Mouse (Mus musculus) gastrocnemius, postnatal 14 days (tissue): ENCODE results near the gene Naa15. TPM values are rescaled to one million over a fixed set of nuclear protein-coding genes. Genes with fewer than 3 reads are reported as not detected.
"Not testable (repeated sequence)": the region's sequence is repeated elsewhere in the genome, so short reads cannot be mapped to it uniquely, and the experiment has no call there.

Experiments
- DNase-seq: peaks from one replicate; pipeline ENCODE4 v3.0.0; 2021; ENCODE audit warnings: mixed read lengths
- intact Hi-C: fragments of 180-260 bp; cut with DNase I; formaldehyde crosslinking; loops from one replicate; pipeline ENCODE4 v1.15.1; 2025; ENCODE audit warnings: low total_unique reads
- total RNA-seq, 2 experiments: library from RNA; stranded (reverse); gene quantifications; 2 replicates each; pipeline ENCODE4 v1.2.3; 2021

The Naa15 gene
- total RNA-seq, 2 experiments from 2014 or later: 37.9 to 55.4 TPM

GRCm38 (mm10) chr3:51391591-51391990 is 23.4 kb upstream of the Naa15 start:
- intact Hi-C loops: no loop called here
- no peak for DNase-seq

DNA sequence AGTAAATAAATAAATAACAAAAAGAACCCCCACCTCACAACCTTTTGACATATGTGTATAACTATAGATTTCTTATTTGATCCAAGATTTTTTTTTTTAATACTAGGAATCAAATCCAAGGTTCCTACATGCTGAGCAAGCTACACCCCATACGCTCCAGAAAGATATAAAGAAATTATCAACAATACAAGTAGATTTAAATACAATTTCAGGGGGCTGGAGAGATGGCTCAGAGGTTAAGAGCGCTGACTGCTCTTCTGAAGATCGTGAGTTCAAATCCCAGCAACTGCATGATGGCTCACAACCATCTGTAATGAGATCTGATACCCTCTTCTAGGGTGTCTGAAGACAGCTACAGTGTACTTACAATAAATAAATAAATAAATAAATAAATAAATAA is 21.9 kb upstream of the Naa15 start:
- intact Hi-C loops, DNase-seq: not testable (repeated sequence)

DNA sequence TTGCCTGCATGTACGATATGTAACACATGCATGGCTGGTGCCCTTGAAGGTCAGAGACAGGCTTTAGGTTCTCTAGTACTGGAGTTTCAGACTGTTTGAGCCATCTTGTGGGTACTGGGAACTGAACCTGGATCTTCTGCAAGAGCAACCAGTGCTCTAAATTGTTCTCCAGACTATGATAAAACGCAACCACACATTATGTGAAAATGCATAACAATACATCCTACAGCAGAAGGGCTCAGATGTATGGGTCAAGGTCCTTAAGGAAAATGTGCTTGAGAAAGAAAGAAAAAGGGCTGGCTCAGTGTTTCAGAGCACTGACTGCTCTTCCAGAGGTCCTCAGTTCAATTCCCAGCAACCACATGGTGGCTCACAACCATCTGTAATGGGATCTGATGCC is 21.3 kb upstream of the Naa15 start:
- DNase-seq: no peak
- intact Hi-C loops: no loop called here

DNA sequence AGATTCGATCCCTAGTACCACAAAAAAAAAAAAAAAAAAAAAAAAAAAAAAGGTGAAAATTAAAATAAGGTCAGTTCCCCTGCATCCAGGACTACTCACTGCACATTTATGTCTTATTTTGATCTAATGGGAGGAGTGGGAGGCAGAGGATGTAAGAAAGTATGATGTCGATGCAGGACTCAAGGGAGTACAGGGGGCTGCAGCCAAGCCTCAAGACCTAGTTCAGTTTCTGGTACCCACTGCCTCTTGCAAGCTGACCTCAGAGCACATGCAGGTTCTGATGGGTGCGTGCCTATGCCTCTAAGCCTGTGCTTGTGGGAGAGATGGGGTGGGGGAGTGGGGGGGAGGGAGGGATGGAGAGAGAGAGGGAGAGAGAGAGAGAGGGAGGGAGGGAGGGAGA is 20.1 kb upstream of the Naa15 start:
- DNase-seq: no peak
- intact Hi-C loops: no loop called here

DNA sequence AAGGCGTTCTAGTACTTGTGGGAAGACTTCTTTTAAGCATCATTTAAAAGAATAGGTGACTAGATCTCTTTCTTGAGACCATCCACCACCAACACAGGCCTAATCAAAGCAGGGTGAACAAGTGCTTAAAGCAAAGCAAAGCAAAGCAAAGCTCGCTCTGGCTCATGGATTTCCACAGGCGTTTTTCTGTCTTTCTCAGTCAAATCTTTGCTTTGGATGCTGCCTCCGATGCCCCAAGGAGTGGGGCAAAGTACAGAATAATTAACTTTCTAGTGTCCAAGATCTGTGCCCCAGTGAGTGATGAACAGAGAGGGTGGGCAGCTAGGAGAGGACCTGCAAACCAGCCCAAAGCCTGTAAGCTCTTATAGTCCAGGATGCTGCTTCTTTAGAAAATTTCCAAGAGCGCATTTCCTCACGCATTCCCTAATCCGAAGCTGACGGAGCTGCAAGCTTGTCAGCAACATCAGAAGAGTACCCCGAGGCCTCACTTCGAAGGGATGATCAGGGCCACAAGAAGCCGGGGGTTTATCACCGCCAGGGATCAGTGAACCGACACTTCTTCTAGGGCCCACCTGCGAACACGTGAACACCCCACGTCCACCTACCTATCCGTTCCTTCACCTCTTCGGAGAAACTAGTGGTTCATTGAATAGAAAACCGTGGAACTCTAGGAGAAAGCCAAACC is 19.3 kb upstream of the Naa15 start:
- intact Hi-C loops: no loop called here
- DNase-seq: no peak

DNA sequence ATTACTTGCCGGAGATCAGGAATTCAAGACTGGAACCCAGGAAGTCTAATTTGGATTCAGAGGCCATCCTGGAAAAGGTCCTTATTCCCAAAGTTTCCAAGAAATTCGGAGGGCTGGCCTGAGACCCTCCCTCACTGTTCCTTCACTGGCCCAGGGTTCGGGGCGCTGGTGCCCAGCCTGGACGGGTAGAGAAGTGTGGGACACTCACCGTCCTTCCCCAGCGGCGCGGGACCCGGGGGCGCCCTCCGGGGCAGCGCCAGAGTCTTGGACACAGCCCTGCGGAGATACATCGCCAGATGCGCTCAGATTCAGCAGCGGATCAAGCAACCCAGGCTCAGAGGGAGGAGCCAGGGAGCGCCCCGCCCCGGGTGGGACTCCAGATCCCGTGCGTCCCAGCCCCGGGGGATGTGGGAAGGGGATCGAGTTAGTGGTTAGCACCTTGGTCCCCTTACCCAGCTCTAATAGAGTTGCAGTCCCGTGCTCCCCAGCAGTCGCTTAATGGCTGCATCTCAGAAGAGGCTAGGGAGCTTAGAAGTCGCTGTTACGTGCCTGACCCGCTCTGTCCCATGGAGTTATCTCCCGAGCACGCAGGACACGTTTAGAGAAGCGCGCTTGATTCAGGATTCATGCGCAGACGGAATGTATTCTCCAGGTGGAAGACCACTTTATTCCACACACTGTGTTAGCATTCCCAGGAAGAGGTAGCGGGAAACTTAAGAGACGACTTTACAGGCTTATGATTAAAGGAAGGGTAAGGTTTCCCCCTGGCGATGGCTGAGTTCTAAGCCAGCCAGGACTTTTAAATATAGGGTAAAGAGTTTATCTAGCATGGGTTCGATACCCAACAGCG is 18.5 kb upstream of the Naa15 start, which contains the start of gene Mgarp:
Gene Mgarp, minus strand, starts transcription at position 520 of the 850 bp plus-strand sequence.
- intact Hi-C loops: no loop called here

DNA sequence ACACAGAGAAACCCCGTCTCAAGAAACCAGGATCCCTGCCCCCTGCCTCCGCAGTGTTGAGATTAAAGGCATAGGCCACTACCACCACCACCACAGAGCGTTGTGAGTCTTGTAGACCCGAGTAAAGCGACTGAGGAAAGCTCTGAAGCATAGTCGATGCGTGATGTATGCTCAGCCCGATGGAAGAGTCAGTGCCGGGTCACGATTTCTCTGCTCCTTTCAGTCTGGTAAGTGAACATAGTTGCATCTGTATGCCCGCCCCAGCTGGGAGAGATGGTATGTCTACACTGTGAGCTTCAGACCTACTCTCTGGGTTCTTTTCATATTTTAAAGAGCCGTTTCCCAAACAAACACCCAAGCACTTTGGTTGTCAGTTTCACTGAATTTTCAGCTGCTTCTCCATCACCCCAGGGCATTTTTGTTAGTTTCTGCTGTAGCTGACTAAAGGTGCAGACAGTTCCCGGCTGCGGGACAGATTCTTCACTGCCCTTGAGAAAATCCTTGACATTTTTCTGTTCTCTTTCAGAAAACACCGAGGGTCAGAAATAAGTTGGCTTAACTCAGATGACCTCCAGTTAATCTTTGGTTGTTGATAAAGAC is 17.1 kb upstream of the Naa15 start:
- intact Hi-C loops: no loop called here
- DNase-seq: no peak

More for the DNA sequence above, 18.5 kb upstream of the Naa15 start, which contains the start of gene Mgarp:
- peak; percentile 74 for DNase-seq

- intact Hi-C loops: no loop called here
Measured at GRCm38 (mm10) chr3:51398667-51399066, 16.3 kb upstream of the Naa15 start.

GRCm38 (mm10) chr3:51399531-51399930 is 15.4 kb upstream of the Naa15 start:
- intact Hi-C loops: no loop called here
- no peak for DNase-seq

More at GRCm38 (mm10) chr3:51398667-51399066, 16.3 kb upstream of the Naa15 start:
- DNase-seq: no peak

DNA sequence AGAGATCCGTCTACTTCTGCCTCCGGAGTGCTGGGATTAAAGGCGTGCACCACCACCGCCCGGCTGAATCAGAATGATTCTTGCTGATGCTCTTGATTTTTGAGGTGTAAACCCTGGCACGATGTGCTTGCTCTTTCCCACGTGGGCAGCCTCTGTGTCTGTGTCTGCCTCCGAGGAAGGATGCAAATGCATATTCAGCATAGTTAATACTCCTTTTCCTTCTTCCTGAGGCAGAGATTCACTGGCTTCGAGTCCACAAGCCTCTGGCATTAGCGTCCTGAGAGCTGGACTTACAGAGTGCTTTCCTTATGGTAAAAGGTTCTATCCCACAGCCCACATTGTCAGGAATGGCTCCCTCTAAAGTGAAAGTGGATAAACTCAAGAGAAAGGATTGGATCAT is 14.3 kb upstream of the Naa15 start:
- intact Hi-C loops: no loop called here
- DNase-seq: no peak

DNA sequence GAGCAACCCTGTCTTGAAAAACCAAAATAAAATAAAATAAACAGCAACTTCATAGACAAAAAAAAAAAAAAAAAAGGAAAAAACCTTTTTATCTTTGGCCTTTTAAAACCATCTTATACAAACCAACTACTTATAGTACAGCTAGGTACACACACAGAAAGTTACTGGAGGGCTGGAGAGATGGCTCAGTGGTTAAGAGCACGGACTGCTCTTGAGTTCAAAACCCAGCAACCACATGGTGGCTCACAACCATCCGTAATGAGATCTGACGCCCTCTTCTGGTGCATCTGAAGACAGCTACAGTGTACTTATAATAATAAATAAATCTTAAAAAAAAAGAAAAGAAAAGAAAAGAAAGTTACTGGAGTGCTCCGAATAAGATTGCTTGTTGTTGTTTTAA is 12.9 kb upstream of the Naa15 start:
- DNase-seq, intact Hi-C loops: not testable (repeated sequence)

GRCm38 (mm10) chr3:51402628-51403027 is 12.3 kb upstream of the Naa15 start:
- intact Hi-C loops: no loop called here

DNA sequence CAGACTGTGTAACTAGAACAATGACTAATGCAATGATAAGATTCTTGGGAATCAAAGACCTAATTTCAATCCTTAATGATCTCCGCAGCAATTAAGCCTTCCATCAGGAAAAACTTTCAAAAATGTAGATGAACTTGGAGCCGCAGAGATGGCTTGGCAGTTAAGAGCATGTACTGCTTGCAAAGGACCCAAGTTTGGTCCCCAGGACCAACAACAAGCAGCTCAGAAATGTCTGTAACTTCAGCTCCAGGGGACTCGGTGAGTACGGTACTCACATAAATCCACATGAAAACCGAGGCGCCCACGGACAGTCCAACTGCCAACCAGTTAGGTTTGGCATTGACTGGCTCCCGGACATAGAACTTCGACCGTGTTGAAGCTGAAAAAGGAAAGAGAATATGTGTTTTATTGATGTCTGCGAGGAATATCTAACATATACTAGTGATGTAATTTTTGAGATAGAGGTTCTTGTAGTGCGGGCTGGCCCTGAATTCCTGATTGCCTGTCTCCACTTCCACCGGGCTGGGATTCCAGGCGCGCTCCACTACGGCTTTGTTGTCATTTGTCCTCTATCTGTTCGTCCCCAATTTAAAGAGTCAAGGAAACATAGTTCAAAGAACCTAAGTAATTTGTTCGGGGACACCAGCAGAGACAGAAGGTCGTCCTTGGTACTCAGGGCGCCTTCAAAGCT is 6.9 kb upstream of the Naa15 start:
- intact Hi-C loops: no loop called here
- DNase-seq: no peak

More at GRCm38 (mm10) chr3:51402628-51403027, 12.3 kb upstream of the Naa15 start:
- DNase-seq: no peak

DNA sequence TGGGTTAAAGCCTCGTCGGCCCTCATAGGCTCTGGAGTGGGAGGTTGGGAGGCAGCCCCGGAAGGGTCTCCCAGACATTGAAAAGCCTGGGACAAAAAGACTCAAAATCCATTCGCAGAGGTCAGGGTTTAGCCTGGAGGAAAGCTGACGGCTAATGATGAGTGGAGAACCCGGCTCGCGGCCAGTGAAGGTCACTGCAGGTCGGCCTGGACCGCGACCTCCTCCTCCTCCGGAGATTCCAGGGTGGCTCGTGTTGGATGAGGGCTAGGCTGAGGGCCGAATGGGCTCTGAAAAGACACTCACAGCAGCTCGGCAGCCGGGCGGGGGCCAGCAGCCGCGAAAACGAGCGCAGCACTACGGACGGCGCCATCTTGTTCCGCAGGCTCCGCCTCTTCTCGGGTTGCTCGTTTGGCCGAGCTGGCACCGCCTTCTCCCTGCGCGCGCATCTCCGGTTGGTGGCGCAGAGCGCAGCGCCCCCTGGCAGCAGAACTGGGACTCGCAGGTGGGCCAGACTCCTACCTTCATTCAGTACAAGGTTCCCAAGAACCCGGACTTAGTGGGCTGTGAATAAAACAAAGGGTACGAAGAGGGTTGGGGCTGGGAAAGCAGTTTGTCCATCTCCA is 6.3 kb upstream of the Naa15 start, which contains the start of gene Ndufc1:
Gene Ndufc1, minus strand, starts transcription at position 428 of the 623 bp plus-strand sequence.
- intact Hi-C loops: no loop called here
- peak; percentile 98 for DNase-seq

DNA sequence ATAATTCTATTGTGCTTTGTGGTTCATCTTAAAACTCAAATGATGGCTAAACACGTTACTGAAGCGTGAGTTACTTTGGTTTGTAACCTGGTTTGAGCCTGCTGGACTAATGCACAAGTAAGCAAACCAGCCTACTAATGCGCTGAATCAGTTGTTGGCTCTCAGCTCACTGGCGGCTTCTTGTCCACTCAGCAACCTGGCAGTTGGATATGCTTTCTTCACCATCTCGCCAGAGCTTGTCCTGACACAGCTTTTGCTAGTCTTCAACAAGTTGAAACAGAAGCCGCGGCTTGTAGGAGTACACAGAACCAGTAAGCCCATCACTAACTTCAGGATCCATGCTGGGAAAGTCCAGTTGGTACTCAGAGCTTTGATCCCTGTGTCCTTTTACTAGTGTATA is 2.5 kb upstream of the Naa15 start:
- intact Hi-C loops: no loop called here
- DNase-seq: peak; percentile 29

DNA sequence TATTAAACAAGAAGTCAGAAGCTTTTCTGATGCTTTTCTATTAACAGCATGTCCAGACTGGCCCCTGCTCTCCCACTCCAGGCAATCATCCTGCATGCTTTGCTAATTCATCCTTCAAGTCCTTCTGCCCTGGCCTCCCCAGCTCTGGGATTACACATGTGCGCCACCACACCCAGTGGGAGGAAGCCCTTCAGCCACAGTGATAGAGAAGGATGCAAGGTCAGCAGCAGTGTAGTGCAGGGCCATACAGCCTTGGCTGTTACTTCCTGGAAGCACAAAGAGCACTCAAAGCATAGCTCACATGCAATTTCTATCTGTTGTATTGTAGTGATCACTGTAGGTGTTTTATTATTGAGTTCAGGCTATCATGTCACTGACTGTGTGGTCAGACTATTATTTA is 1.7 kb upstream of the Naa15 start:
- intact Hi-C loops: no loop called here
- DNase-seq: peak; percentile 34

GRCm38 (mm10) chr3:51416073-51416363 is 1.1 kb downstream of the Naa15 start:
- intact Hi-C loops: no loop called here
- DNase-seq: no peak

DNA sequence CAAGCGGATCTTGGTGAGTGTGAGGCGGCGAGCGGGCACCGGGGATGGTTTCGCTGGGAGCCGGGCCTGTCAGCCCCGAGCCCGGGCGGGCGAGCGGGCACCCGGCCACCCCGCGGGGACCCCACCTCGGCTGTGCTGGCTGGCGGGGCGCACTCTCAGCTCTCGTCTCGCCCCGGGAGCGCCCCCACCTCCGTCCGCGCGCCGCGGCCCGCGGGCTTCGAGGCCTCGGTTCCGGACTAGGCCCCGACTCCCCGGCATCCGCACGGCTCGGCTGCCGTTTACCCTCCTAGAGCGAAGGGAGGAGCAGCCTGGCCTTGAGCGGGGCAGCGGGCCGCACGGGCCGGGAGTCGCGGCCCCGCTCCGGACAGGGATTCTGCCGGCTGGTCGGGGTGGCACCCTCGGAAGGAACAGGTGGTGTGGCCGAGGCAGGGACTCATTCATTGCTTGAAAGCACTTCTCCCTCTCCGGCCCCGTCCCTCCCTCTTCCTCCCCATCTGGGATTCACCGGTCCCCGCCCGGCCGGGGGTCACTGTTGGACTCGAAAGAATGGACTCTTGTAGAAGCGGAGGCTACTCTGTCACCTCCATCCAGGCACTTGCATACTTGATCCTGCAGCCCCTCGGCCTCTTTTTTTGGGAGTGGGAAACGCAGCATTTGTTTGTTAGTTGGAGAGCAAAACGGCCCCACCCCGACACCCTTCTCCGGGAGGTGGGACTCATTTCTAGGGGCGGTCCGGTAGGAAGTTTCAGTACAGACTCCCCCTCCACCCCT is 1.6 kb downstream of the Naa15 start:
- peak; percentile 59 for DNase-seq
- intact Hi-C loops: no loop called here

DNA sequence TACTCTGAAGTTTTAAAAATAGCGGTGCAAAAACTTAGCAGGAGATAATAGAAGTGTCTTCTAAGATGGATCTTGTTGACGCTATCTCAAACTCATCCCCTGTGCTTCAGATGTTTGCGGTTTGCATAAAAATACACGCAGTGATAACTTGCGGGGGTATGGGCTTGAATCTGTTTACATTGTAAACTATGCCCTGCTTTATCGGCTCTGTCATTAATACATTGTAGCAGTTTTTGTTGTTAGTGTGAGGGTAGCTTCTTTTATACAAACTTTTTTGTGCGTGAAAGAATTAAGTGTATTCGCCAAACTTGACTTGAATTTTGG is 2.1 kb downstream of the Naa15 start:
- intact Hi-C loops: no loop called here
- no peak for DNase-seq
